Mouse (Mus musculus) lung, postnatal 4 days (tissue): ENCODE data around the gene Lrrfip1.

Experiments used
- DNase-seq, 2 experiments: peaks; one replicate each; pipeline ENCODE4 v3.0.0; 2021

The Lrrfip1 gene

DNA sequence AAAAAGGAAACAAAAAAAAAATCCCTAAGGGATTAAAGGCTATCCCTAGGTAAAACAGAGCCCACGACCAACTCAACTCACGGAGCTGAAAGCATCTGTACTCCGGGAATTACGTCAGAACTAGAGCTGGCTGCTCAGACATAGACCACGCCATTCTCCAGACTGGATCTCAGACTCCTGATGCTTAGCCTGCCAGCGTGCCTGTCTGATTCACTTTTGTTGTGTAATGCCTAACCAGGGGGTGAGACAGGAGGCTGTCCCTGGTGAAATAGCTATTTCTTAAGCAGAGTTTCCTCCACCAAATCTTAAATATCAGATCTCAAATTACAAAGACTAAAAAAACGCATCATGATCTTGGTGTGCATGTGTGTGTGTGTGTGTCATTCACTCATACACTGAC lies 89.5 kb downstream of the Lrrfip1 start:
- no peak for DNase-seq

DNA sequence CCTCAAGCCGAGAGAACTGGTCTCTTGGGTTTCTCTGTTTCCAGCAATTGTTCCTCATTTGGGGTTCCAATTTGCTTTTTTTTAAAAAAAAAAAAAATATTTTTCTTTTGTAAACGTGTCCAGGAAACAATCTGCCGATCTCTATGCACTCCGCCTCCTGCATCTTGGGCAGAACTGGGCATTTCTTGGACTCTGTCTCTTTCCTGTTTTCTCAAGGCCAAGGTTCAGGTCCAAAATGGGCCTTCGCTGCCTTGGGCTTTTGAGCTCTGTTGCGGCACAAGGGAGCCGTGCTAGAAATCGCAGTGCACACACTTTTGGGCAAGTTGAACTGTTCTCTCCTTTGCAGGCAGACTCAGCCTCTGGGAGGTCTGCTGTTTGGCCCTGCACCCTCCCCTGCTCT lies 90.4 kb downstream of the Lrrfip1 start:
- DNase-seq, result no peak

DNA sequence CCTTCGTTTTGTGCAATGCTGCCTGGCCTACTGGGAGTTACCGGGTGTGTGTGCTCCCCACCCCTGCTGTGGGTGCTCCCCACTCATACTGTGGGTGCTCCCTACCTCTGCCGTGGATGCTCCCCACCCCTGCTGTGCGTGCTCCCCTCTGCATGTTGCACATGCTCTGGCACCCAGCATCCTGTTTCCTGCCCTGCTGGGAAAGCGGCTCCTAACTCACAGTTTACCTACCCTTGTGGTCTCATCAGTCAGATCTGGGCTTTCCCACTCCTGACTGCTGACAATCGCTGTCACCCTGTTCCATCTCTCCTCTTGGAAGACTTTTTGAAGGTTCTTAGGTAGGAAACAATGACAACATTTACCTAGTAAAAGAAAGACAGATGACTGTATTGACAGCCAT lies 91.9 kb downstream of the Lrrfip1 start:
- no peak for DNase-seq

DNA sequence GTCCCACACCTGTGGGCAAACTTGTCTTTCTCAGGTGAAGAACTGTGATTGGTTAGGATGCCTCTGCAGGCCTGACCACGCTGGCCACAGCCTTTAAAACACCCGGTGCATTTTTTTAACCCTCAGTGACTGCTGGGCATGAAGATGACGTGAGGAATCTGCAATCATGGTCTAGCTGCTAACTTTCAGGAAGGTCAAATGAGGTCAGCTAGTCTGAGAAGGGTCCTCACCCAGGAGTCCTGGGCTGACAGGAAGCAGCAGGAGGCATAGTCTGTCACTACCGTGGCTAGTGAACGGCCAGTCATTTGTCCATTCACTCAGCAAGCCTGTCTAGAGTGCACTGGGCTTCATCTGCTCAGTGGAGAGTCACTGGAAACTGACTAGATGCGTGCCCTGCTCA lies 93.9 kb downstream of the Lrrfip1 start:
- DNase-seq, result peak in 1 of 2 experiments; percentile 18

DNA sequence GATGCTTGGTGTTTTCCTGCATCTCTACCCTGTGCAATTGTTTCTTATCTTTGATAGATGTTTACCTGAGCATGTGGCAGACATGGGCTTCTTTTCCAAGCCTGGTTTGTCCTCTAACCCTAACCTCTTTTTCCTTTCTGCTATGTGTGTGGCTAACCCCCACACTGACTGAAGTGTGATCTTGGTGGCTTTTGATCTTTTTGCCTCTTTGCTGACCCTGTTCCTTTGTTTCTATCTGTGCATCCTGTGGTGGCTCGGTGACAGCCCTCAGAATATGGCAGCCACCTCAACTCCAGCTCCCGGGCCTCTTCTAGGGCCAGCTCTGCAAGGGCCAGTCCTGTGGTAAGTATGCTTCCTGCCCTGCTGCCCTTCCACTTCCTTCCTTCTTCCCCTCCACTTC lies 94.8 kb downstream of the Lrrfip1 start:
- peak in 1 of 2 experiments; percentile 24 for DNase-seq

DNA sequence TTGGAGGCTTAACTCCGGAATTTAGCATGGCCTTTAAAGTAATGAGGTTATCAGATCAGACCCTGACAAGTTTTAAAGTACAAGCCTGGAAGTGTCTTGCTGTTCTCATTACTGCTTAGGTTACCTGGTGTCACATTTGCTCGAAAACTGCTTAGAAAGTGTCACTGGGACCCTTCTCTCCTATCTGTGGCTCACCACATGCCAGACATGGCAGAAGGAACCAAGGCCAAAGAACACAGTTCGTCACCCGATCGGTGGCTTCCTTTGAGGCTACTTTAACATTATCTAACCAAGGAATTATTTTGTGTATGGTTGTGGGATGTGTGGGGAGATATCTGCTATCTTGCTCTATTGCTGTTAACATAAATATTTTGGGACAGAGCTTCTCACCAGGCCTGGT lies 95.5 kb downstream of the Lrrfip1 start:
- DNase-seq, result peak in 1 of 2 experiments; percentile 10

DNA sequence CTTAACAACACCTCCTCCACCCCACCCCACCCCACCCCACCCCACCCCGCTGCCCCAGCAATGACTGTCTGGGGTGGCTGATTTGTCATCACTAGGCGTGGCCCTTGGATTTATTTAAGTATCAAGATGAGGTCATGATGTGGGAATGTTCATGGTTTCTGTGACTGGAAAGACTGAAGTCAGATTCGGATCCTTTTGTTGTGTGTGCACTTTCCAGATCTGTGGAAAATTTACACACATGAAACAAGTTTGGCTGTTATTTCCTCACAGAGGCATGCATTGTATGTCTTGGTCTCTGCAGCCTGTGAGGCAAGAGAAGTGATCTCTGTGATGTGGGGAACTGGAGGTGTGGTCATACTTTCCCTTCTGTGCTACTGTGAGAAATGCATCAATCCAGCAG lies 96.7 kb downstream of the Lrrfip1 start:
- peak; percentile 18 to 23 for DNase-seq

DNA sequence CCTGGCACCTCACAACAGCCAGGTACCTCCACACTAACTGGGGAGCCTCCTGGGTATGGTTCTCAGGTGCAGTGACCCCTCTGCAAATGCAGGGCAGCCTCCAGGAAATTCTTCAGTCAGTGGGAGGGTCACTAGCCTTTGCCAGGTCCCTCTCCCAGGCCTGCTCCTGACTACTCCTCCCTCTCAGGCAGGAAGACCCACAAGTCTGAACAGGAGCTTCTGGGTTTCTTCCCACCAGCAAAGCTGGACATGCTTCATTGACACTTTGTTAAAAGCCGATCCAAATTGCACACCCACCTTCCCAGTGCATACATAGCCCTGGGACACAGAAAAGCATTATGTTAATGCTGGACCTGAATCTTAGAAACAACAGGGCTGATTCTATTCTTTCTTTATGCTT lies 97.3 kb downstream of the Lrrfip1 start:
- DNase-seq, result peak in 1 of 2 experiments; percentile 20

DNA sequence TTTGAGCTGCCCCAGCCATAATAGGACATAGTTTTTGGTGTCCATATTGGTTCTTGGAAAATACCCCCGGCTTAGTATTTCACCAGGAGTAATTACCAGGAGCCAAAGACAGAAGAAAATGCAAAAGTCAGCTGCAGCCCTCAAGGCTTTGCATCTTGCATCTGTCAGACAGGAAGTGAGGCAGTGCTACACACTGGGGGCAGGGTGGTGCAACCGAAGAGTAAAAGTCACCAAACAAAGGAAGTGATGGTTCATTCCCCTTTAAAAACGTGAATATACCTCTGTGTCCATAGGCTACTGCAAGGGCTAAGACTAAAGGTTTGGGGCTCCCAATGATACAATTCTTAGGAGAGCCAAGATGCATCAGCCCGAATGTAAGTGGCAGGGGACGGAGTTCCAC lies 98.0 kb downstream of the Lrrfip1 start:
- peak; percentile 27 to 30 for DNase-seq

DNA sequence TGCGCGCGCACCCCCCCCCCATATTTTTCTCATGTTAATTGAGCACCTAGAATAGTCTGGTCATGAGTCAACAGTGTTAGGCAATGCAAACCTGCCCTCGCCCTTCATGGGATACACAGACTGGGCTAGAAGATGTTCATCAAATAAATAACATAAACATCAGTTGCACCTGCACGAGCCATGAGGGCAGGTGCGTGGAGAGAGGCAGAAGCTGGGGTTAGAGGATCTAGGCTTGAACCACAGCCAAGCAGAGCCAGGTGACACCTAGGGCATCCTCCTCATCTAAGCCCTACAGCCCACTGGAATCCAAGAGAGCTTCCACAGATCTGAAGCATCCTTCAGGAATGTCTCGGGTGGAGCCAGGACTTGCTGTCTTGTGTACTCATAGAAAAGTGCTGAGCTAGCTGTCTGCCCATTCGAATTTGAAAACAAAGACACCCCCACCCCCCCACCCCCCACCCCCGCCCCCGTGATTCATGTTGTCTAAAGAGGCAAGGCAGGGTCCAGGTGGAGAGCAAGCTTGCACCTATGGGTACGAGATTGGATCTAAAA lies 98.8 kb downstream of the Lrrfip1 start:
- DNase-seq, result peak in 1 of 2 experiments; percentile 16

DNA sequence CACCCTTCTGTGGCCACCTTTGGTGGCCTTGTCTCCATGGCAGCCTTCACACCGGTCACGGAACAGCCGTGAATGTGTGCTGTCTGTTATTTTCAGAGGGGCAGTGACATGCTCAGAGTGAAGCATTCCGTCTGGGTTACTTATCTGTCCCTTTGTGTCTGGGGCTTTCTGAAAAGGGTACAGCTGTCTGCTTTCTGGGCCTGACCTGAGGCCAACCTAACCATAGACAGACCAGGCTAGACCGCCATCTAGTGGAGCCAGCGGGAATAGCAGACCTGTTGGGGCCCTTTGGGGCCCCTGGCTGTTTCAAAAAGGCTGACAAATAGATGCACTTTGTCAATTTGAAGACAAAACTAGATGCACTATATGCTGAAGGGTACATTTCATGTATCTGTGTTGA lies 100.3 kb downstream of the Lrrfip1 start:
- peak; percentile 75 to 85 for DNase-seq

DNA sequence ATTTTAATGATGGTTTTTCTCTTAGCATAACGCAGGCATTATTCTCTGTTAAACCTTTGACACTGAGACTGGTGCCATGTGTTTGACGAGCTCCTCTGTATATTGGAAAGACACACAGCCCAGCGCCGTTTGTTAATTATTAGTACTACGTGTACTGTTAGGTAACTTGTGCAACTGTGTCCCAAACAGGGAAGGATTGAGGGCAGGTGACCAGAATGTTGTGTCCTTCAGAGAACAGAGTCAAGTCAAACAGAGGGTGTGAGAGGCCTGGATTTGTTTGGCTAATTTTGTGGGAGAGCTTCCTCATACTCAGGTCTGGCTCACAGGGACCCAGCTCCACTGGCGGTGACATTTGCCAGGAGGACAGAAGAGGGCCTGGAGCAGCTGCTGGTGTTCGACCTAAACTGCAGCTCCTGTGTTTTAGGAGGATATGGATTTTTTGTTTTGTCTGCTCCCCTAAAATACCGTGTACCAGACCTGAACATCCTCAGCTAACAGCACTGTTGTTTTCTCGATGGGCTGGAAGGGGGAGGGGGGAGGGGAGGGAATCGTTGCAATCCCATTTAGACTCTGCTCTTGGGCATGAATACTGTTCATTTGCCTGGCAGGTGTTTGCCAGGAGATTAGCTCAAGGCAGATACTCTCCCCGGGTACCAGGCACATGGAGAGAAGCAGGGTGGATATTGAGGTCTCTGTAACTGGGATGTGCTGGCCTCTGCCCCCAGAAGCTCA lies 103.3 kb downstream of the Lrrfip1 start:
- DNase-seq, result no peak

DNA sequence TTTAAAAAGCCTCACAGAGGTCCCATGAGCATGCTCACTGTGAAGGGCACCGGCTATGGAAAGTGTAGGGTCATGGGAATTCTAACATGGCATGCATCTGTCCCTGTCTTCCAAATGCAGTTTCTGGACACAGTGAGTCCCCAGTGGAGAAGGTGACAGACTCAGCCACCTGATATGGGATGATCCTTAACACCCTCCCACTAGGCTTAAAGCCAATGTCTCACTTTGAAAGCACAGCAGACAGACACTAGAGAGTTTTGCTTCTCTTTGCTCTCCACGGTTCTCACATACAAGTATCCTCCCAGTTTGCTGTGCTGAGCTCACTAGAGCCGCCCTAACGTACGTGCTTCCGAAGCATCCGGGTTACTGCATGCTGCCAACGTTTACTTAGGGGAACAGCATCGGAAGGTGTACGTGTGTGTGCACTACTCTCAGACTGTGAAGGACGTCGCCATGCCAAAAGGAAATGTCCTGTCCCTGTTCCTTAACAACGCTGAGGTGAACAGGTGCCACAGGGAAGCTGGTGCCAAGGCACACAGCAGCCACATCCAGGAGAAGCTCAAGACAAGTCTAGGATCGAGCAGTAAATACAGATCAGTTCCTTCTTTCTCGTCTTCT lies 104.9 kb downstream of the Lrrfip1 start:
- DNase-seq, result peak in 1 of 2 experiments; percentile 52

DNA sequence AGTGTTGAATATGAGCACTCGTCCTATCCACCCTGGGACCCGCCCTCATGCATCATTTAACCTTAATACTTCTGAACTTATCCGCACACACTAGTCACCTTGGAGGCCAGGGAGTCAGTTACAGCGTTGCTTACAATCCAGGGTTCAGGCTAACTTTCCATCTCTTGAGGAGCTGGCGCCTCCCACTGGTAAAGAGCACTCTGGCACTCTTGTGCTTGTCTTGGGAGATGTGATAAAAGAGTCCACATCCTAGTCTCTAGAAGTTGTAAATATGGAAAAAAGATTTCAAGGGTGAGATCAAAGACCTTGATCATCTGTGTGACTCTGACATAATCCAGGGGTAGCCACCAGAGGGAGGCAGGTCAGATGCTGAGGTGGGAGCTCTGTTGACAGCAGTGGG lies 109.0 kb downstream of the Lrrfip1 start:
- no peak for DNase-seq

DNA sequence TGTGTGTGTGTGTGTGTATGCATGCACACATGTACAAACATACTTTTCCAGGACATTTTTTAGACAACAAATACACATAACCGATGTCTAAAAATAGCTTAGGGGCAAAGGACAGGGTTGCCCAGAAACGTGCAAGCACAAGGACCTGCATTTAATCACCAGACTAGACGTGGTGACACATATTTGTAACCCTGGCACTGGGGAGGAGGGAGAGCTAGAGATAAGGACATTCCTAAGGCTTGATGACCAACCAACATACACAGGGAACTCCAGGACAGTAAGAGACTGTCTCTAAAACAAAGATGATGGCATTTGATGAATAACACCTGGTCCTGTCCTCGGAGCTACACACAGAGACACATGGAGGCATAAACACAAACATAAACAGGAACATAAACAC lies 110.8 kb downstream of the Lrrfip1 start:
- no peak for DNase-seq

DNA sequence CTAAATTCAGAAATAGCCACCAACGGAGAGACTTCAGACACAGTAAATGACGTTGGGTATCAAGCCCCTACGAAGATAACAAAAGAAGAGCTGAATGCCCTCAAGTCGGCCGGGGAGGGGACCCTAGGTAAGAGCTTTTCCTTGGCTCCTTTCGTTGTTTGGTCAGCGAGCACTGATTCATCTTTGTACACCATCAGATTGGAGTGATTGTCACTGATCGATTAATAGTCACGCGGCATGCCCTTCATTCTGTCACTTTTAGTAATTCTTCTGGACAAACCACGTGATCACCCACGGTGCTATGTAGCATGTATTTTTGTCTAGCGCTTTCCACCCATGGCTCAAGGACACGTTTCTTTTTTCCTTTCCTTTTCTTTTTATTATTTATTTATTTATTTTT lies 113.6 kb downstream of the Lrrfip1 start:
- DNase-seq, result peak in 1 of 2 experiments; percentile 2

DNA sequence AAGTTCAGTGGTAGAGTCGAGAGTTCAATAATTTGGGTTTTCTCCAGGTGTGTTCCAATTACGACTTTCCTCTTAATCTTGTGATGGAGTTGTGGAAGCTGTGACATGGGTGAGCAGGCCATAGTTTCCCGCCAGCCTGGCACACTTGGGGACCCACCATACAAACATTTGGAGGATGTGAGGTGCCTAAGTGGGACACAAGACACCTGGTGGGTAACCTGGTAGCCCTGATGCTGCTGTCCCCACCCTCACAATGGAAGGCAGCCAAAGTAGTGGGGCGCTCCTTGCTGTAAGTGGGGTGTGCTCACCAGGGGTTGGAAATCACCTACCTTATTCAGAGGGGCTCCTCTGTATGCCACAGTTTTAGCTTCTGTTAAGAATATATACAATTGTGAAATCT lies 114.1 kb downstream of the Lrrfip1 start:
- peak in 1 of 2 experiments; percentile 10 for DNase-seq

DNA sequence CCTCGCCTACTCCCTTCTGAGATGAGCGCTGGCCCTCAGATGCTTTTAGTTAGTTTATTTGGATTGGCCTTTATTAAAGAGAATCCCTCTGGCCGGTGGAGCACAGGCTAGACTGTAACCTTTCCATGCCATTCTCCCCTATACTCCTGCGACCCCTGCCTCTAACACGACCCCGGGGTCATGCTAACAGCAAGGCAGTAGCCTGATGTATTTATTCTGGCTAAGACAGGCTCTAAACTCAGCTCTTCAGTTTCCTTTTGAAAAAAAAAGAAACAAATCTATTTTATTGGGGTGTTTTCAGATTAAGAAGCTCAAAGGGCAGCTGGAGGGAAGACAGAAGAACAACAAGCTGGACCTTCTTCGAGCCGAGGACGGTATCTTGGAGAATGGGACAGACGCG lies 123.6 kb downstream of the Lrrfip1 start:
- no peak for DNase-seq

DNA sequence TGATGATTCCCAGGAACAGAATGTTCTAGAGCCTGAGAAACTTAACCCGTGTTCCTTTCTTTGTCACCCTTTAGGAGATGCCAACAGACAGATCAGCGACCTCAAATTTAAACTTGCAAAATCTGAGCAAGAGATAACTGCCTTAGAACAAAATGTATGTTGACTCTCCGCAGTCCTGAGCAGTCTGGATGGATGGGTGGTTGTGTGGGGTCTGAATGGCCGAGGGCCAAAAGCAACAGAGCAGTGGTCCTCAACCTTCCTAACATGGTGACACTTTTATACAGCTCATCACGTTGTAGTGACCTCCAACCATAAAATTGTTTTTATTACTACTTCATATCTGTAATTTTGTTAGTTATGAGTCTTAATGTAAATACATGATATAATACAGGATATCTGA lies 124.5 kb downstream of the Lrrfip1 start:
- no peak for DNase-seq

DNA sequence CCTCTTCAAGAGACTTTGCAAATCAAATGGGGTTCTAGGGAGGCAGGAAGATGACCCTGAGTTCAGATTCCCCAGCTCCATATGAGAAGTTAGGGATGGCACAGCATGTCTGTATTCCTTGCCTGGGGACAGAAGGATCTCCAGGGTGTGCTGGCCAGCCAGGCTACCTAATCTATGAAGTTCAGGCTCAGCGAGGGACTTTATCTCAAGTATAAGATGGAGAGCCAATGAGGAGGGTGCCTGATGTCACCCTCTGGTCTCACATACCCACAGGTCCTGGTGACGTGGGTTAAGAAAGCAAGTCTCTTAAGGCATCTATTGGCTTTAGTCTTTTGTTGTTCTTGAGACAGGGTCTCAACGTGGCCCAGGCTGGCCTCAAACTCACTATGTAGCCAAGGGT lies 124.9 kb downstream of the Lrrfip1 start:
- no peak for DNase-seq

DNA sequence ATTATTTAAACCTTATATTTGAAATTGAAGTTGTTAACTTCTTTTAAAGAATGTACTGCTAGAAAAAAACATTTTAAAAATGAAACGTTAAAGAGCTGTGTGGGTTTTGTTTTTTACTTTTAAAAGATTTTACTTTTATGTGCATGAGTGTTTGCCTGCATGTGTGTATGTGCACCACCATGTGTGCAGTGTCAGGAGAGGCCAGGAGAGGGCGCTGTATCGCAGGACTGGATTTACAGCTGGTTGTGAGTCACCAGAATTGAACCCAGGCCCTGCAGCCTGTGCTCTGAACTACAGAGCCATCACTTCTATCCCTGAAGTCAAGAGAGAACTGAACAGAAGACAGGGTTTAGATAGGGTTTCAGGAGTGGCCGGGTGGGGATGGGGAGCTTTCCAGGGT lies 130.3 kb downstream of the Lrrfip1 start:
- no peak for DNase-seq

DNA sequence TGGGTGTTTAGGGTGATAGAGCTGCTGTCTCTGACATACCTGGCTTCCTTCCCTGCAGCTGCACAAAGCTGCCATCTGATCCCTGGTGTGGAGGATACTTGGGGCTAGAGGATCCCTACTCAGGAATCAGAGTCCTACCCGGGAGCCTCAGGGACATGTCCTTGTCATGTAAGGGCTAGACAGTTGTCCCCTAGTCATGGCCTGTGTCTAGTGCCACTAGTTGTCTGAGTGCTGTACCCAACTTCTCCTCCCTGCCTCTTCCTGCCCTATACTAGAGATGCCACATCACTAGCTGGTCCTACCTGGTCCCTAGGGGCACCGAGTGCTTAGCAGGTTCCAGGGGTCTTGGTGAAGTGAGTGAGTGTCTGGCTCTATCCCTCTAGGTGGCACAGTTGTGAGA lies 138.5 kb downstream of the Lrrfip1 start:
- DNase-seq, result no peak

DNA sequence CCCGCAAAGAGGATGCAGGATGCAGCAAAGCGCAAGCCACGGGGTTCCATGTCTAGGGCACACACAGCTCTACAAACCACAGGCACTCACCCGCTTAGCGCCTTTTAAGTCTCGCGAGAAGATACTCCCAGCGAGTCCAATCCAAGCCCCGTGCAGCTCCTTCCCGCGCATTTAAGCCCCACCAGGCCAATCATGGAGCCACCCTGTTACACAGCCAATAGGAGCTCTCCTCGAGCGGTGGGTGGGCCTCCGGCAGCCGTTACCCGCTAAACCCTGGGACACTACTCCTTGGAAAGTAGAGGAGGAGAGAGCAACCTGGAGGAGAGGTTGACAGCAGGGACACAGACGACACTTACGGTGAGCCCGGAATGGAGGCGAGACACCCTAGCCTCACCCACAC lies 146.3 kb downstream of the Lrrfip1 start, which contains the start of gene Rbm44:
Rbm44 (plus strand) TSS at position 277 of the 400 bp plus-strand sequence.
- no peak for DNase-seq

DNA sequence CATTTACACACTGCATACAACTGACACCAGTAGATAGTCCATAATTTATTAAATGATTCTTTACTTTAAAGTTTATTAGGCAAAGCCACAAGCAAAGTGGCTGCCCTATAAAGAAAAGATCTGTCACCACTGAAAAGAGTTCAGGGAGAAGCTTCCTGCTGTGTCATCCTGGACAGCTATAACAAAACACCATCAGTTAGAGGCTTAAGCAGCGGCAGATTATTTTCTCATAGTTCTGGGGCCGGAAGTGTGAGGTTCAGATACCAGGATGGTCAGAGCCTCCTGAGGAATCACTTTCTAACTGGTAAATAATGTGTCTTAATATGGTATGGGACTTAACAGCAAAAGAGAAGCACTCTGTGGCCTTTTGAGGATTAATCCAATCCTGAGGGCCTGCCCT lies 153.0 kb downstream of the Lrrfip1 start:
- DNase-seq, result no peak
